Mouse (Mus musculus): ENCODE results near the gene Filip1l. TPM values are rescaled to one million over a fixed set of nuclear protein-coding genes. Genes with fewer than 3 reads are reported as not detected.

Gene Filip1l
- polyA plus RNA-seq, 1 experiment from 2014 or later, result 29.0 TPM

- Histone ChIP-seq H3K4me2 (no peak overlapping the region), H3K9ac (no peak overlapping the region), H3K4me1 (ENCODE audit: insufficient read depth) (0 out of 2 replicates have a peak, but pooled peaks cover 7% of the 10 kb centered on the region), H3K9me3 (ENCODE audit: low read depth, low read length) (no peaks in the 10 kb centered on the region), H3K36me3 (ENCODE audit: insufficient read depth) (no peaks in the 10 kb centered on the region), H3K27me3 (ENCODE audit: insufficient read depth, low read length) (no peaks in the 10 kb centered on the region), H3K4me3 (ENCODE audit: low read depth, low read length) (no peak overlapping the region), H3K27ac (ENCODE audit: low read depth) (no peak overlapping the region; the same call in 1 of the 2 replicates)
- ATAC-seq (ENCODE audit: insufficient read depth) (no peak), DNase-seq (no peak)
- WGBS, result 44% methylated on average over 4 of the region's 4 CpGs
- no peak for TF ChIP-seq CTCF (IDR thresholded peaks at IDR 0.05; ENCODE audit: low read depth)
These were observed 175.6 kb downstream of the Filip1l start for GRCm38 (mm10) chr16:57528457-57528856.

- H3K4me3 ChIP-seq (ENCODE audit: low read depth, low read length), result no peak overlapping the region
- DNase-seq (no peak), ATAC-seq (ENCODE audit: insufficient read depth) (no peak)
- no peak overlapping the region for H3K27ac ChIP-seq (ENCODE audit: low read depth)
- 0 out of 2 replicates have a peak, but pooled peaks cover 7% of the 10 kb centered on the region for H3K4me1 ChIP-seq (ENCODE audit: insufficient read depth)
- H3K36me3 ChIP-seq (ENCODE audit: insufficient read depth), result no peaks in the 10 kb centered on the region
- H3K9ac ChIP-seq, result no peak overlapping the region
- H3K4me2 ChIP-seq, result no peak overlapping the region
- 62% methylated on average over 4 of the region's 4 CpGs for WGBS
- H3K27me3 ChIP-seq (ENCODE audit: insufficient read depth, low read length), result no peaks in the 10 kb centered on the region
- no peaks in the 10 kb centered on the region for H3K9me3 ChIP-seq (ENCODE audit: low read depth, low read length)
- TF ChIP-seq CTCF (IDR thresholded peaks at IDR 0.05; ENCODE audit: low read depth), result no peak
These were observed 177.7 kb downstream of the Filip1l start for GRCm38 (mm10) chr16:57530547-57530946.

GRCm38 (mm10) chr16:57532081-57532493 lies 179.2 kb downstream of the Filip1l start:
- H3K4me1 ChIP-seq (ENCODE audit: insufficient read depth), result 0 out of 2 replicates have a peak, but pooled peaks cover 4% of the 10 kb centered on the region
- no peak overlapping the region for H3K9ac ChIP-seq
- TF ChIP-seq CTCF (IDR thresholded peaks at IDR 0.05; ENCODE audit: low read depth), result no peak
- H3K4me2 ChIP-seq, result no peak overlapping the region
- WGBS, result 12% methylated on average over 6 of the region's 6 CpGs
- no peak overlapping the region for H3K4me3 ChIP-seq (ENCODE audit: low read depth, low read length)
- H3K27ac ChIP-seq (ENCODE audit: low read depth), result no peak overlapping the region
- DNase-seq (peak; percentile 71), ATAC-seq (ENCODE audit: insufficient read depth) (no peak)
- H3K27me3 ChIP-seq (ENCODE audit: insufficient read depth, low read length), result no peaks in the 10 kb centered on the region
- no peaks in the 10 kb centered on the region for H3K9me3 ChIP-seq (ENCODE audit: low read depth, low read length)
- H3K36me3 ChIP-seq (ENCODE audit: insufficient read depth), result no peaks in the 10 kb centered on the region

- Histone ChIP-seq H3K4me2 (no peak overlapping the region), H3K4me3 (ENCODE audit: low read depth, low read length) (no peak overlapping the region), H3K27me3 (ENCODE audit: insufficient read depth, low read length) (no peaks in the 10 kb centered on the region), H3K4me1 (ENCODE audit: insufficient read depth) (0 out of 2 replicates have a peak, but pooled peaks cover 4% of the 10 kb centered on the region), H3K27ac (ENCODE audit: low read depth) (no peak overlapping the region), H3K9me3 (ENCODE audit: low read depth, low read length) (no peaks in the 10 kb centered on the region), H3K9ac (no peak overlapping the region), H3K36me3 (ENCODE audit: insufficient read depth) (no peaks in the 10 kb centered on the region)
- ATAC-seq (ENCODE audit: insufficient read depth), result no peak
- no peak for TF ChIP-seq CTCF (IDR thresholded peaks at IDR 0.05; ENCODE audit: low read depth)
- 74% methylated on average over 1 of the region's 1 CpGs for WGBS
- DNase-seq, result no peak
These were observed 181.5 kb downstream of the Filip1l start for GRCm38 (mm10) chr16:57534365-57534764.

GRCm38 (mm10) chr16:57534811-57535210 lies 181.9 kb downstream of the Filip1l start:
- Histone ChIP-seq H3K4me2 (no peak overlapping the region), H3K27me3 (ENCODE audit: insufficient read depth, low read length) (no peaks in the 10 kb centered on the region), H3K4me1 (ENCODE audit: insufficient read depth) (0 out of 2 replicates have a peak, but pooled peaks cover 4% of the 10 kb centered on the region), H3K9ac (no peak overlapping the region), H3K27ac (ENCODE audit: low read depth) (no peak overlapping the region), H3K36me3 (ENCODE audit: insufficient read depth) (no peaks in the 10 kb centered on the region), H3K9me3 (ENCODE audit: low read depth, low read length) (no peaks in the 10 kb centered on the region), H3K4me3 (ENCODE audit: low read depth, low read length) (no peak overlapping the region)
- ATAC-seq (ENCODE audit: insufficient read depth), result no peak
- WGBS, result 42% methylated on average over 1 of the region's 1 CpGs
- TF ChIP-seq CTCF (IDR thresholded peaks at IDR 0.05; ENCODE audit: low read depth), result no peak
- DNase-seq, result peak; percentile 48

GRCm38 (mm10) chr16:57536511-57536910 lies 183.6 kb downstream of the Filip1l start:
- H3K9ac ChIP-seq, result no peak overlapping the region
- no peaks in the 10 kb centered on the region for H3K36me3 ChIP-seq (ENCODE audit: insufficient read depth)
- no peaks in the 10 kb centered on the region for H3K9me3 ChIP-seq (ENCODE audit: low read depth, low read length)
- WGBS, result 74% methylated on average over 7 of the region's 7 CpGs
- no peaks in the 10 kb centered on the region for H3K27me3 ChIP-seq (ENCODE audit: insufficient read depth, low read length)
- no peak for ATAC-seq (ENCODE audit: insufficient read depth)
- H3K27ac ChIP-seq (ENCODE audit: low read depth), result no peak overlapping the region
- DNase-seq, result no peak
- H3K4me1 ChIP-seq (ENCODE audit: insufficient read depth), result 0 out of 2 replicates have a peak, but pooled peaks cover 4% of the 10 kb centered on the region
- H3K4me2 ChIP-seq, result no peak overlapping the region
- no peak for TF ChIP-seq CTCF (IDR thresholded peaks at IDR 0.05; ENCODE audit: low read depth)
- no peak overlapping the region for H3K4me3 ChIP-seq (ENCODE audit: low read depth, low read length)

GRCm38 (mm10) chr16:57543243-57543642 lies 190.3 kb downstream of the Filip1l start:
- Histone ChIP-seq H3K9ac (no peak overlapping the region), H3K4me3 (ENCODE audit: low read depth, low read length) (no peak overlapping the region), H3K4me1 (ENCODE audit: insufficient read depth) (no peaks in the 10 kb centered on the region), H3K4me2 (no peak overlapping the region), H3K9me3 (ENCODE audit: low read depth, low read length) (no peaks in the 10 kb centered on the region), H3K36me3 (ENCODE audit: insufficient read depth) (no peaks in the 10 kb centered on the region), H3K27me3 (ENCODE audit: insufficient read depth, low read length) (no peaks in the 10 kb centered on the region), H3K27ac (ENCODE audit: low read depth) (no peak overlapping the region)
- WGBS, result 79% methylated on average over 3 of the region's 3 CpGs
- ATAC-seq (ENCODE audit: insufficient read depth), result no peak
- DNase-seq, result no peak
- no peak for TF ChIP-seq CTCF (IDR thresholded peaks at IDR 0.05; ENCODE audit: low read depth)
